11 mouse cellular contexts compared by ENCODE assay signal in genomic region chr10:80693401-80694045, GRCm38 (mm10). TPM values are rescaled to one million over a fixed set of nuclear protein-coding genes. Genes with fewer than 3 reads are reported as not detected.
DNase-seq lines count a peak whose midpoint lies in the region; ATAC-seq lines count a peak whose summit lies in the region.
"Had no signal": no experiment of that assay in that cellular context is flagged by ENCODE, and none has a peak within 500 bp of the region (broad histone marks: within the 10 kb centered on the region; RNA-seq: fewer than 3 reads in every experiment).

No protein-coding gene starts in this region.

- H3K4me3 ChIP-seq in heart, embryonic 16.5 days (ENCODE audit: low read length): no peak overlapping the region
- H3K4me3 ChIP-seq in midbrain, embryonic 10.5 days: 0 out of 2 replicates have a peak overlapping the region, but pooled peaks have one; percentile 20
- no peak overlapping the region for H3K4me3 ChIP-seq in midbrain, embryonic 14.5 days (replicated peaks; ENCODE audit: low read depth, low read length)
- H3K4me3 ChIP-seq in brown adipose tissue, adult 24 weeks (ENCODE audit: insufficient read depth, low read depth, low read length): no peak overlapping the region
- H3K4me3 ChIP-seq: erythroblast, embryonic 14.5 days; left cerebral cortex, adult 2 months had no signal

- no peaks in the 10 kb centered on the region for H3K27me3 ChIP-seq in heart, embryonic 16.5 days (ENCODE audit: control insufficient read depth, insufficient read depth, low read length)
- H3K27me3 ChIP-seq in midbrain, embryonic 10.5 days (ENCODE audit: low read depth, poor library complexity, severe bottlenecking): no peaks in the 10 kb centered on the region
- H3K27me3 ChIP-seq in midbrain, embryonic 14.5 days (ENCODE audit: control insufficient read depth, insufficient read depth, low read length): no peaks in the 10 kb centered on the region

- 83% methylated on average over 12 of the region's 12 CpGs for WGBS in heart, embryonic 16.5 days
- WGBS in midbrain, embryonic 10.5 days: 94% methylated on average over 12 of the region's 12 CpGs
- WGBS in midbrain, embryonic 14.5 days: 93% methylated on average over 12 of the region's 12 CpGs

- intact Hi-C loops in heart, postnatal 14 days (cut with DNase I): loop anchor here (10.0 kb wide), 1 partner anchor 259 kb away; the partner anchor contains the start of gene Tcf3

- no peak overlapping the region for H3K4me2 ChIP-seq in heart, embryonic 16.5 days (ENCODE audit: low read depth, low read length)
- H3K4me2 ChIP-seq in midbrain, embryonic 14.5 days (ENCODE audit: low read length): no peak overlapping the region
- H3K4me2 ChIP-seq: midbrain, embryonic 11.5 days had no signal

- no peaks in the 10 kb centered on the region for H3K9me3 ChIP-seq in heart, embryonic 16.5 days (replicated peaks; ENCODE audit: control insufficient read depth, low read length)
- no peaks in the 10 kb centered on the region for H3K9me3 ChIP-seq in midbrain, embryonic 10.5 days (replicated peaks)
- no peaks in the 10 kb centered on the region for H3K9me3 ChIP-seq in midbrain, embryonic 14.5 days (ENCODE audit: control insufficient read depth, low read length)

- ATAC-seq in heart, embryonic 16.5 days (replicated peaks; ENCODE audit: extremely low read depth, insufficient read depth, low FRiP score): no peak
- ATAC-seq in midbrain, embryonic 14.5 days (ENCODE audit: low FRiP score, low TSS enrichment): no peak

- H3K27ac ChIP-seq in heart, embryonic 16.5 days (ENCODE audit: low read length): no peak overlapping the region; the same call in 1 of the 2 replicates
- H3K27ac ChIP-seq in midbrain, embryonic 10.5 days (replicated peaks): no peak overlapping the region
- no peak overlapping the region for H3K27ac ChIP-seq in midbrain, embryonic 14.5 days (replicated peaks; ENCODE audit: low read depth, low read length)
- H3K27ac ChIP-seq in brown adipose tissue, adult 24 weeks (replicated peaks; ENCODE audit: low read depth, low read length): peak overlapping the region; percentile 89

- peaks cover 17% of the 10 kb centered on the region for H3K36me3 ChIP-seq in heart, embryonic 16.5 days (ENCODE audit: control insufficient read depth, insufficient read depth)
- H3K36me3 ChIP-seq in midbrain, embryonic 10.5 days: peaks cover 49% of the 10 kb centered on the region
- peaks cover 47% of the 10 kb centered on the region for H3K36me3 ChIP-seq in midbrain, embryonic 14.5 days (ENCODE audit: control insufficient read depth, insufficient read depth, low read length)

- no peak for DNase-seq in heart, postnatal 14 days
- no peak for DNase-seq in midbrain, embryonic 10.5 days (ENCODE audit: low spot score)
- no peak for DNase-seq in midbrain, embryonic 14.5 days
- peak; percentile 23 for DNase-seq in naive thymus-derived CD4-positive, alpha-beta T cell, adult 2 months (ENCODE audit: low read depth)
- no peak for DNase-seq in urinary bladder, adult 2 months (ENCODE audit: low spot score)
- DNase-seq: right cerebral cortex, postnatal 14 days had no signal

- peak overlapping the region; percentile 5; the same call in 1 of the 2 replicates for H3K9ac ChIP-seq in heart, embryonic 16.5 days (ENCODE audit: low read length)
- no peak overlapping the region for H3K9ac ChIP-seq in midbrain, embryonic 14.5 days (replicated peaks; ENCODE audit: low read length)

- peaks cover 24% of the 10 kb centered on the region for H3K4me1 ChIP-seq in heart, embryonic 16.5 days (ENCODE audit: control insufficient read depth, insufficient read depth, low read length)
- peaks cover 6% of the 10 kb centered on the region; the same call in 1 of the 2 replicates for H3K4me1 ChIP-seq in midbrain, embryonic 10.5 days
- no peaks in the 10 kb centered on the region for H3K4me1 ChIP-seq in midbrain, embryonic 14.5 days (ENCODE audit: control insufficient read depth, insufficient read depth, low read length)
- H3K4me1 ChIP-seq in brown adipose tissue, adult 24 weeks (ENCODE audit: control insufficient read depth, insufficient read depth, insufficient read length, low read length): peaks cover 11% of the 10 kb centered on the region

RNA-seq across cellular contexts. Expression of gene Mob3a, which starts 8.3 kb away (rescaled TPM):
- polyA plus RNA-seq in heart, embryonic 16.5 days (2015; fragmentation: Nextera tagmentation; extraction: Ambion mirVana): 29.0 and 33.4 TPM in 2 replicates
- total RNA-seq in heart, postnatal 14 days (2021): 10 to 100 TPM in 1 of 2 experiments, 1 to 10 TPM in 1; 7.0 to 11.4 TPM
- 69.9 and 73.9 TPM in 2 replicates for polyA plus RNA-seq in midbrain, embryonic 10.5 days (2016; fragmentation: Nextera tagmentation; extraction: Ambion mirVana)
- 45.2 and 47.3 TPM in 2 replicates for polyA plus RNA-seq in midbrain, embryonic 14.5 days (2014; fragmentation: Nextera tagmentation; extraction: Ambion mirVana)
- polyA plus RNA-seq in brown adipose tissue, adult 24 weeks (2012; ENCODE audit: insufficient read depth, insufficient read length, missing spikeins): 5.2 and 12.0 TPM in 2 replicates
- polyA plus RNA-seq in urinary bladder, adult 2 months (2012; rRNA removed): 24.5 and 29.1 TPM in 2 replicates

RNA-seq across cellular contexts. Expression of gene Izumo4, which starts 8.5 kb away (rescaled TPM):
- polyA plus RNA-seq in heart, embryonic 16.5 days (2015; fragmentation: Nextera tagmentation; extraction: Ambion mirVana): 11.2 and 13.2 TPM in 2 replicates
- 1 to 10 TPM; 4.5 to 4.9 TPM for total RNA-seq in heart, postnatal 14 days (2021)
- polyA plus RNA-seq in midbrain, embryonic 10.5 days (2016; fragmentation: Nextera tagmentation; extraction: Ambion mirVana): 8.9 and 15.7 TPM in 2 replicates
- polyA plus RNA-seq in midbrain, embryonic 14.5 days (2014; fragmentation: Nextera tagmentation; extraction: Ambion mirVana): 22.4 and 25.1 TPM in 2 replicates
- polyA plus RNA-seq in brown adipose tissue, adult 24 weeks (2012; ENCODE audit: insufficient read depth, insufficient read length, missing spikeins): 2.5 and 5.0 TPM in 2 replicates
- polyA plus RNA-seq in urinary bladder, adult 2 months (2012; rRNA removed): 68.7 and 88.2 TPM in 2 replicates

RNA-seq across cellular contexts. Expression of gene Mknk2, which starts 15.6 kb away (rescaled TPM):
- polyA plus RNA-seq in heart, embryonic 16.5 days (2015; fragmentation: Nextera tagmentation; extraction: Ambion mirVana): 82.1 and 92.8 TPM in 2 replicates
- 100 to 1,000 TPM; 166 to 169 TPM for total RNA-seq in heart, postnatal 14 days (2021)
- 82.7 and 84.7 TPM in 2 replicates for polyA plus RNA-seq in midbrain, embryonic 10.5 days (2016; fragmentation: Nextera tagmentation; extraction: Ambion mirVana)
- 46.7 and 54.2 TPM in 2 replicates for polyA plus RNA-seq in midbrain, embryonic 14.5 days (2014; fragmentation: Nextera tagmentation; extraction: Ambion mirVana)
- 313 and 519 TPM in 2 replicates for polyA plus RNA-seq in brown adipose tissue, adult 24 weeks (2012; ENCODE audit: insufficient read depth, insufficient read length, missing spikeins)
- polyA plus RNA-seq in urinary bladder, adult 2 months (2012; rRNA removed): 129 and 137 TPM in 2 replicates

RNA-seq across cellular contexts. Expression of gene Btbd2, which starts 36.7 kb away (rescaled TPM):
- polyA plus RNA-seq in heart, embryonic 16.5 days (2015; fragmentation: Nextera tagmentation; extraction: Ambion mirVana): 41.7 and 58.2 TPM in 2 replicates
- total RNA-seq in heart, postnatal 14 days (2021): 10 to 100 TPM; 40.6 to 41.9 TPM
- 70.3 and 75.2 TPM in 2 replicates for polyA plus RNA-seq in midbrain, embryonic 10.5 days (2016; fragmentation: Nextera tagmentation; extraction: Ambion mirVana)
- polyA plus RNA-seq in midbrain, embryonic 14.5 days (2014; fragmentation: Nextera tagmentation; extraction: Ambion mirVana): 80.1 and 88.8 TPM in 2 replicates
- polyA plus RNA-seq in brown adipose tissue, adult 24 weeks (2012; ENCODE audit: insufficient read depth, insufficient read length, missing spikeins): 20.6 and 33.9 TPM in 2 replicates
- 36.5 and 48.5 TPM in 2 replicates for polyA plus RNA-seq in urinary bladder, adult 2 months (2012; rRNA removed)

RNA-seq across cellular contexts. Expression of gene Ap3d1, which starts 48.5 kb away (rescaled TPM):
- polyA plus RNA-seq in heart, embryonic 16.5 days (2015; fragmentation: Nextera tagmentation; extraction: Ambion mirVana): 45.7 and 49.5 TPM in 2 replicates
- total RNA-seq in heart, postnatal 14 days (2021): 10 to 100 TPM; 44.6 to 47.8 TPM
- 57.1 and 62.5 TPM in 2 replicates for polyA plus RNA-seq in midbrain, embryonic 10.5 days (2016; fragmentation: Nextera tagmentation; extraction: Ambion mirVana)
- polyA plus RNA-seq in midbrain, embryonic 14.5 days (2014; fragmentation: Nextera tagmentation; extraction: Ambion mirVana): 106 and 116 TPM in 2 replicates
- 35.0 and 40.9 TPM in 2 replicates for polyA plus RNA-seq in brown adipose tissue, adult 24 weeks (2012; ENCODE audit: insufficient read depth, insufficient read length, missing spikeins)
- 96.3 and 108 TPM in 2 replicates for polyA plus RNA-seq in urinary bladder, adult 2 months (2012; rRNA removed)
